Mouse (Mus musculus): ENCODE measurements around the gene Stra8.

Stra8 gene

GRCm38 (mm10) chr6:34903441-34903840, 16.5 kb upstream of the Stra8 start:
- no peak for DNase-seq (ENCODE audit: low read depth, low spot score)

DNA sequence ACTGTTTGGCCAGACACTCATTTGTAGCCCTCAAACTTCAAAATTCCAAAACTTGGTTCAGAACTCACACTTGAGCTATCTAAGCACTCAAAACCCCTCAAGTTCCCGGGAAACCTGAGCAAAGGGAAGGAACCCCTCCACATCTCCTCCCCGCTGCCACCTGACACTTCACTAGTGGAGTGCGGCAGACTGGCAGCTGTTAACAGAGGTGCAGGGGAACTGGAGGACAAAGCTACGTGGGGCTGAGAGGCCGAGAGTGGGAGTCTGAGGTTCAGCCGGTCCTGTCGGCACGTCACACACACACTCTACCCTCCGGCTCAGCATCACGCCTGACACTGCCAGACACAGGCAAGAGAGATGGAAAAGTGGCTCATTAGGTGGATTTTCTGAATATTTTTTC, 16.1 kb upstream of the Stra8 start:
- DNase-seq (ENCODE audit: low read depth, low spot score) = no peak

- no peak for DNase-seq (ENCODE audit: low read depth, low spot score)
These were observed 15.6 kb upstream of the Stra8 start for GRCm38 (mm10) chr6:34904361-34904760.

- no peak for DNase-seq (ENCODE audit: low read depth, low spot score)
These were observed 13.8 kb upstream of the Stra8 start for GRCm38 (mm10) chr6:34906125-34906524.

- no peak for DNase-seq (ENCODE audit: low read depth, low spot score)
These were observed 13.3 kb upstream of the Stra8 start for GRCm38 (mm10) chr6:34906661-34907060.

GRCm38 (mm10) chr6:34907121-34907614, 12.8 kb upstream of the Stra8 start:
- DNase-seq (ENCODE audit: low read depth, low spot score) = no peak

DNA sequence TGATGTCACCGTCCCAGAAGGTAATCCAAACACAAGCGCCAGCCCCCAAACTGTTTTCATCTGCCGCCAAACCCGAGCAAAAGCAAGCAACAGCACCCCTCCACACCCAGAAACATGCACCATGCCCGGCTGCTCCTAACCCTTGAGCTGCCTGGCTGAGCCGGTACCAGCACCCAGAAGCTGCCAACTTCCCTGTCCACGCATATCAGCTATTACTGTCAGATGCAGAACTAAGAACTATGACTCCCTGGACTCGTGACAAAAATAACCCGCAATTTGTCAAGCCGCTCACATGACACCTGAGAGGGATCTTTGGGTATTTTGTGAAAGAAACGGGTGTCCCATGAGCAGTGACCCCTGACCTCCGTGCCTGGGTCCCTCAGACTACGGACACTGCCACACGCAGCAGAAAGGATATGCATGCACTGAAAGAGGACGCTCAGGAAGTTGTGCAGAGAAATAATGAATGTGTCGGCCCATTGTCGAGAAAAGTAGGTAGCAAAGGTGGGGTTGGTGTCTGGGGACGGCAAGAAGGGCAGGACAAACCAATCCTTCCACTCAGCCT, 12.2 kb upstream of the Stra8 start:
- DNase-seq (ENCODE audit: low read depth, low spot score) = no peak

- no peak for DNase-seq (ENCODE audit: low read depth, low spot score)
These were observed 10.2 kb upstream of the Stra8 start for GRCm38 (mm10) chr6:34909631-34910345.

DNA sequence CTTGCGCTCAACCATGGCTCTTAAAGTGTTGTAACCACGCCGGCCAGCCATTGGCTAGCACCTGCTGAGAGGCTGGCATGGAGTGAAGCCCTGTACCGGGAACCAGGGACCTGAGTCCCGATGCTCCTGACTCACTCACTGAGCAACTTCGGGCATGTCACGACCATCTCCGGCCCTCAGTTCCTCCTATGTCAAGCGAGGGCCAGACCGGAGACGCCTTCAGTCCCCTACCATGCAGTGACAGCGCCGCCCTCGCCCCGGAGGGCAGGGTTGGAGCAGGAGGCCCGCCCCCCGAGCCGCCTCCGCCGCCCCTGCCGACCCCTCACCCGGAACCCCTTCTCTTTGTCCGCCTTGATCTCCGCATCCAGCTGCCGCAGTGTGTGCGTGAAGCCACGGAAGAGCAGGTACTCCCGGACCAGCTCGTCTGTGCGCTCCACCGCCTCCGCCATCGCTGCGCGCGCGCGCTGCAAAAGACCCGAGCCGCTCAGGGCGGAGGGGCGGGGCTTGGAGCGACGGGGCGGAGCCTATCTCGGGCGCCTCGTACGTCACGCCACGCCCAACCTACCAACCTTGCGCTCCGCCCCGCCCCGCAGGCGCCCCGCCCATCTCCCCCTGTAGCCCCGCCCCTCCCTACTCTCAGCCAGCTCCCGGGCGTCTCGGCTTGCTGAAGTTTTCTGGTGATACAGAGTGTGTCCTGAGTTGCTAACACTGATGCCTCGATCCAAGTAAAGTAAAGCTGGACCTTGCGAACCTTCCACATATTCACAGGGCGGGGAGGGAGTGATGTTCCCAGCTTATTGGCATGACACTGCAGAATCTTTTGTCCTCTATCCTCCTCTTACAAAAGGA, 9.4 kb upstream of the Stra8 start, which contains the start of gene Wdr91:
Wdr91 (minus strand) TSS at position 506 of the 849 bp plus-strand sequence.
- DNase-seq (ENCODE audit: low read depth, low spot score) = peak; percentile 98

- DNase-seq (ENCODE audit: low read depth, low spot score) = no peak
These were observed 6.5 kb upstream of the Stra8 start for GRCm38 (mm10) chr6:34913341-34914040.

GRCm38 (mm10) chr6:34914462-34914861, 5.5 kb upstream of the Stra8 start:
- no peak for DNase-seq (ENCODE audit: low read depth, low spot score)

DNA sequence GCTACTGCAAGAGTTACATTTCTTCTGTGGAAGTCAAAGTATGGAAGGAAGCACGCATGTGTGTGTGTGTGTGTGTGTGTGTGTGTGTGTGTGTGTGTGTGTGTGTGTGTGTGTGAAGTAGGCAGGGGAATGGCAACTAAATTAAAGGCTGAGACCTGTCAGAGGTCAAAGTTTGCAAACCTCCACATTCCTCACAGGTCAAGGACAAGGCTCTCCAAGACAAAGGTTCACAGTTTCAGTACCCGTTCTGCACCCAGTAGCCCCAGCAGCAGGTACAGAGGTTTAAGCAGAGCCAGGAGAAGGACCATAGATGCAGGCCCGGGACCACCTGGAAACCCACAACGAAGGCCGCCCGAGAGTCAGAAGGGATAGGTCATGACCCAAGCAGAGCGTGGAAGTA, 817 bp upstream of the Stra8 start:
- no peak for DNase-seq (ENCODE audit: low read depth, low spot score)

DNA sequence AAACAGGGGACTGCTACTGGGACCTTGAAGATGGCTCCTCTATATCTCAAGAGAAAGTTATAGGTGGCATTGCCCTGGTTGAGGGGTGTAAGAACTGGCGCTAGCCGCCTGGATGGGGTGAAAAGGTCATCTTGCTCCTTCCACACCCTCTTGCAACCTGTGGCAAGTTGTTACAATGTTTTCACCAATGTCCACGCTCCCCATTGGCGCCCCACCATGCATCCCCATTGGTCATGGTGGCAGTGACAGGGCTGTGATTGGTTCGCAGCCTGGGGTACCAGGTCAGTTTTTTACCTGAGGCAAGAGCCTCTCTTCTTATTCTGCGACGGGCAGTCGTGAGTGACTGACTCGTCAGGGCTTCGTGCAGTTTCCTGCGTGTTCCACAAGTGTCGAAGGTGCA, 668 bp downstream of the Stra8 start:
- DNase-seq (ENCODE audit: low read depth, low spot score) = no peak

- DNase-seq (ENCODE audit: low read depth, low spot score) = peak; percentile 69
These were observed 2.0 kb downstream of the Stra8 start for GRCm38 (mm10) chr6:34921941-34922340.

GRCm38 (mm10) chr6:34927156-34927555, 7.2 kb downstream of the Stra8 start:
- peak; percentile 81 for DNase-seq (ENCODE audit: low read depth, low spot score)

- no peak for DNase-seq (ENCODE audit: low read depth, low spot score)
These were observed 7.6 kb downstream of the Stra8 start for GRCm38 (mm10) chr6:34927594-34927993.

DNA sequence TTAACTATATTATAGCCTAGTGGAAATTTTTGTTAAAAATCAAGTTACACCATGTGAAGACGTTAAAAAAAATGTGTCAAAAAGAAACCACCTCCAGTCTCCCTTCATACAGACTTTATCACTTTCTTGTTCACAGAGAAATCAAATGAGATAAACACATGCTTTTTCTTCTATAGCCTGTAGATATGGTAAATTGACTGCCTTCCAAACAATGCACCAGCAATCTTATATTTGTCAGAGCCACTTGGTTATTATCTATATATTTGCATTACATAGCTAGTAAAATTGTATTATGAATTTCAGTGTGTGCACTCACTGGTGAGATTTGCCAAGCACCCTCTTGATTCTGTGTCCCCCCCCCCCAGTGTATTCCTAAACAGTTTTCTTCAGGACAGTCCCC, 12.7 kb downstream of the Stra8 start:
- no peak for DNase-seq (ENCODE audit: low read depth, low spot score)

DNA sequence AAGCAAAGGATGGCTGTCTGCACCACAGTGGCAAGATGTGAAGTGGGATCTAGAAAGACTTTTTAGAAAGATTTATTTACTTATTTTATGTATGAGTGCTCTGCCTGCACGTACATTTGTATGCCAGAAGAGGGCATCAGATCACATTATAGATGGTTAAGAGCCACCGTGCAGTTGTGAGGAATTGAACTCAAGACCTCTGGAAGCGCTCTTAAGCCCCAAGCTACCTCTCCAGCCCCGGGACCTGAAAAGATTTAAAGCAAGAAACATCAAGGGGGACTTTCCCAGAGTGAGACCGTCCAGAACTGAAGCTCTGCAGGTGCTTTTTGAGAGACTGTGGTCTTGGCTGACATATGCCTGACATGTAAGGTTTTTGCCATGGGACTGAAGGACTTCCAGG, 16.8 kb downstream of the Stra8 start:
- DNase-seq (ENCODE audit: low read depth, low spot score) = peak; percentile 32

DNA sequence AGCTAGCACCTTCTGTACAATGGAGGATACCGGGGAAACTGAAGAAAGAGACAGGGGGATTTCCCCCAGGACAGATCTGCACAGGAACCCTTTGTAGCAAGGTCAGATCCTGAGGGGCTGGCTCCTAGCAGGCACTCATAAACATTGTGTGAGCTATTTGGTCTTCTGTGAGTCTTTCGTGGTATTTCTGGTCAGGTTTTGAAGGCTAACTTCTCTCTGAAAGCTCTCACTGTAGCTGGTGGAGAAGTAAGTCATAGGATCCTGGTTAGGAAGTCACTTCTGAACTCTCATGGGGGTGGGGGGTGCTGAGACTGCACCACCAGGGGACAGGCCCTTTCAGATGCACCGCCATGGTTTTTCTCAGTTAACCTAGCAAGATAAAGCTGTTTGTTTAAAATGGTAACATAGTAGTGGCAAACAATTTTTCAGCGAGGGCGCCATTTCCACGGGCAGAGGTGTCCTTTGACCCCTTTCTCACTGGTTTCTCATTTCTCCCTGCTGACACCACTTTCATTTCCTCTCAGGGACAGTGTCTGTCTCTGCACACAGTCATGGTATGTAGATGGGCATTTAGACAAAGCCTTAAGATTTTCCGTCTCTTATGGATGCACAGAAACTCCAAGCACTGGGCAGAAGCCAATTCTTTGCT, 18.4 kb downstream of the Stra8 start:
- DNase-seq (ENCODE audit: low read depth, low spot score) = peak; percentile 57

GRCm38 (mm10) chr6:34938929-34939325, 19.0 kb downstream of the Stra8 start:
- no peak for DNase-seq (ENCODE audit: low read depth, low spot score)

- DNase-seq (ENCODE audit: low read depth, low spot score) = peak; percentile 19
These were observed 19.5 kb downstream of the Stra8 start for GRCm38 (mm10) chr6:34939451-34939850.

Data from CD4-positive, CD25-positive, alpha-beta regulatory T cell, adult 2 months (primary cell).